Mouse (Mus musculus) embryonic facial prominence, embryonic 14.5 days (tissue): Measurements from ENCODE around the gene Gpr33. TPM values are rescaled to one million over a fixed set of nuclear protein-coding genes. Genes with fewer than 3 reads are reported as not detected.

Experiments used
- ATAC-seq: fragments of 200-750 bp; cut with Nextera tagmentation; 2 replicates; pipeline ENCODE4 v1.8.0; 2017; ENCODE audit warnings: low read depth, moderate number of reproducible peaks, moderate TSS enrichment
- DNase-seq: peaks from one replicate; pipeline ENCODE4 v3.0.0-alpha.2; 2015; ENCODE audit warnings: low spot score
- H3K27ac ChIP-seq: fragments of 300-500 bp; sonication (generic); replicated peaks from 2 replicates; pipeline ENCODE4 v1.5.1; 2014; ENCODE audit warnings: low read depth, mild to moderate bottlenecking, low read length, moderate library complexity
- H3K27me3 ChIP-seq: fragments of 300-500 bp; sonication (generic); replicated peaks from 2 replicates; pipeline ENCODE4 v1.6.1; 2014; ENCODE audit warnings: low read length; ENCODE audit not compliant: control insufficient read depth, insufficient read depth
- H3K36me3 ChIP-seq: fragments of 300-500 bp; sonication (generic); 2 replicates; pipeline ENCODE4 v1.6.1; 2014; ENCODE audit warnings: low read length, mixed read lengths; ENCODE audit not compliant: control insufficient read depth, insufficient read depth
- H3K4me1 ChIP-seq: fragments of 300-500 bp; sonication (generic); 2 replicates; pipeline ENCODE4 v1.6.1; 2014; ENCODE audit warnings: antibody characterized with exemption, low read length; ENCODE audit not compliant: control insufficient read depth, insufficient read depth
- H3K4me2 ChIP-seq: fragments of 300-500 bp; sonication (generic); 2 replicates; pipeline ENCODE4 v1.6.1; 2014; ENCODE audit warnings: low read depth, mild to moderate bottlenecking, low read length, moderate library complexity, mixed read lengths
- H3K4me3 ChIP-seq: fragments of 300-500 bp; sonication (generic); 2 replicates; pipeline ENCODE4 v1.5.1; 2014; ENCODE audit warnings: low read depth, mild to moderate bottlenecking, low read length
- H3K9ac ChIP-seq: fragments of 300-500 bp; sonication (generic); 2 replicates; pipeline ENCODE4 v1.6.1; 2014; ENCODE audit warnings: low read depth, mild to moderate bottlenecking, low read length, moderate library complexity, mixed read lengths
- H3K9me3 ChIP-seq: fragments of 300-500 bp; sonication (generic); 2 replicates; pipeline ENCODE4 v1.6.1; 2016; ENCODE audit warnings: low read length; ENCODE audit not compliant: control insufficient read depth
- WGBS: fragments of 180-500 bp; shearing (Covaris S2); extraction: QIAGEN DNeasy Blood & Tissue Kit; methylation state at CpG from one replicate; pipeline ENCODE4 v1.1.7; 2014; 5-methylcytosine and 5-hydroxymethylcytosine counted together
- polyA plus RNA-seq: library from polyadenylated mRNA; unstranded; fragments of >200 nt; fragmentation: Nextera tagmentation; extraction: Ambion mirVana; gene quantifications from 2 replicates; pipeline ENCODE4 v1.2.1, GENCODE M21; 2014

The Gpr33 gene
- polyA plus RNA-seq, 1 experiment from 2014 or later: not detected

- H3K27me3 ChIP-seq: no peaks in the 10 kb centered on the region
- 0 out of 2 replicates have a peak, but pooled peaks cover 6% of the 10 kb centered on the region for H3K9me3 ChIP-seq
- no peaks in the 10 kb centered on the region for H3K36me3 ChIP-seq
- 100% methylated on average over 1 of the region's 1 CpGs for WGBS
- H3K4me1 ChIP-seq: 0 out of 2 replicates have a peak, but pooled peaks cover 3% of the 10 kb centered on the region
- H3K4me2 ChIP-seq: no peak overlapping the region
- DNase-seq (no peak), ATAC-seq (no peak)
- H3K4me3 ChIP-seq: no peak overlapping the region
- no peak overlapping the region for H3K27ac ChIP-seq
- H3K9ac ChIP-seq: no peak overlapping the region
Measured at GRCm38 (mm10) chr12:51974381-51974780, 53.5 kb downstream of the Gpr33 start.

Other genes with a start within 250 kb of the Gpr33 start
- 40.4 and 41.6 TPM in 2 replicates for gene Hectd1, start 198.5 kb downstream of the Gpr33 start, polyA plus RNA-seq
- 14.8 and 16.0 TPM in 2 replicates for gene Heatr5a, start 56.7 kb downstream of the Gpr33 start, polyA plus RNA-seq
- gene Dtd2, start 21.6 kb downstream of the Gpr33 start, polyA plus RNA-seq: 19.0 and 22.8 TPM in 2 replicates
- 9.9 and 10.7 TPM in 2 replicates for gene Nubpl, start 69.7 kb upstream of the Gpr33 start, polyA plus RNA-seq